In genomic region chr16:5306588-5307248, GRCm38 (mm10) we compare ENCODE assay signal across 9 mouse cellular contexts. TPM values are rescaled to one million over a fixed set of nuclear protein-coding genes. Genes with fewer than 3 reads are reported as not detected.
DNase-seq lines count a peak whose midpoint lies in the region; ATAC-seq lines count a peak whose summit lies in the region.
"Had no signal": no experiment of that assay in that cellular context is flagged by ENCODE, and none has a peak within 500 bp of the region (broad histone marks: within the 10 kb centered on the region; RNA-seq: fewer than 3 reads in every experiment).

No protein-coding gene starts in this region.

- no peak overlapping the region for H3K27ac ChIP-seq in forebrain, embryonic 11.5 days (ENCODE audit: low read depth, low read length)
- H3K27ac ChIP-seq in heart, embryonic 16.5 days (ENCODE audit: low read length), result no peak overlapping the region
- H3K27ac ChIP-seq in liver, embryonic 13.5 days, result no peak overlapping the region
- no peak overlapping the region for H3K27ac ChIP-seq in stomach, embryonic 15.5 days

- peak overlapping the region; percentile 94 for H3K4me2 ChIP-seq in forebrain, embryonic 11.5 days (ENCODE audit: low read depth, low read length, severe bottlenecking)
- peak overlapping the region; percentile 70 for H3K4me2 ChIP-seq in heart, embryonic 16.5 days (ENCODE audit: low read depth, low read length)
- peak overlapping the region; percentile 55 for H3K4me2 ChIP-seq in liver, embryonic 13.5 days
- peak overlapping the region; percentile 94 for H3K4me2 ChIP-seq in stomach, embryonic 15.5 days

- no peaks in the 10 kb centered on the region for H3K9me3 ChIP-seq in forebrain, embryonic 11.5 days (ENCODE audit: control insufficient read depth, low read length)
- no peaks in the 10 kb centered on the region for H3K9me3 ChIP-seq in heart, embryonic 16.5 days (replicated peaks; ENCODE audit: control insufficient read depth, low read length)
- no peaks in the 10 kb centered on the region for H3K9me3 ChIP-seq in liver, embryonic 13.5 days (replicated peaks)
- no peaks in the 10 kb centered on the region for H3K9me3 ChIP-seq in stomach, embryonic 15.5 days

- peak; percentile 64 for DNase-seq in c-Kit-positive CD71-negative TER-119-negative erythroid progenitor cells, embryonic 14.5 days (ENCODE audit: low read depth)
- DNase-seq in forebrain, embryonic 11.5 days (ENCODE audit: low spot score), result peak; percentile 98
- peak; percentile 82 to 91 for DNase-seq in kidney, postnatal 25 days
- DNase-seq in liver, embryonic 13.5 days, result peak; percentile 61
- peak; percentile 99 for DNase-seq in neural tube, embryonic 10.5 days (ENCODE audit: extremely low spot score, low spot score)

- H3K27me3 ChIP-seq in forebrain, embryonic 11.5 days (ENCODE audit: control insufficient read depth, insufficient read depth, low read length), result peaks cover 9% of the 10 kb centered on the region
- H3K27me3 ChIP-seq in heart, embryonic 16.5 days (ENCODE audit: control insufficient read depth, insufficient read depth, low read length), result peaks cover 16% of the 10 kb centered on the region
- peaks cover 18% of the 10 kb centered on the region for H3K27me3 ChIP-seq in liver, embryonic 13.5 days
- H3K27me3 ChIP-seq in stomach, embryonic 15.5 days (replicated peaks), result peaks cover 7% of the 10 kb centered on the region; the same call in 1 of the 2 replicates

- H3K4me3 ChIP-seq in forebrain, embryonic 11.5 days (ENCODE audit: low read depth, low read length), result peak overlapping the region; percentile 39
- peak overlapping the region; percentile 50 for H3K4me3 ChIP-seq in heart, embryonic 16.5 days (ENCODE audit: low read length)
- H3K4me3 ChIP-seq in liver, embryonic 13.5 days (replicated peaks), result peak overlapping the region; percentile 23; the same call in 1 of the 2 replicates
- H3K4me3 ChIP-seq in stomach, embryonic 15.5 days (replicated peaks), result peak overlapping the region; percentile 38
- H3K4me3 ChIP-seq: erythroblast, embryonic 14.5 days had no signal

- H3K4me1 ChIP-seq in forebrain, embryonic 11.5 days (replicated peaks; ENCODE audit: control insufficient read depth, insufficient read depth, low read length), result 0 out of 2 replicates have a peak, but pooled peaks cover 3% of the 10 kb centered on the region
- H3K4me1 ChIP-seq in heart, embryonic 16.5 days (ENCODE audit: control insufficient read depth, insufficient read depth, low read length), result no peaks in the 10 kb centered on the region; the same call in 1 of the 2 replicates
- no peaks in the 10 kb centered on the region for H3K4me1 ChIP-seq in liver, embryonic 13.5 days (replicated peaks)
- peaks cover 4% of the 10 kb centered on the region; the same call in 1 of the 2 replicates for H3K4me1 ChIP-seq in stomach, embryonic 15.5 days

- WGBS in forebrain, embryonic 11.5 days, result 1% methylated on average over 36 of the region's 36 CpGs
- 1% methylated on average over 36 of the region's 36 CpGs for whole genome bisulfite sequencing in heart, embryonic 16.5 days
- WGBS in liver, embryonic 13.5 days (ENCODE audit: insufficient replicate concordance), result 4% methylated on average over 36 of the region's 36 CpGs
- 1% methylated on average over 36 of the region's 36 CpGs for WGBS in stomach, embryonic 15.5 days

- peak overlapping the region; percentile 71 for H3K9ac ChIP-seq in forebrain, embryonic 11.5 days (ENCODE audit: low read length)
- H3K9ac ChIP-seq in heart, embryonic 16.5 days (ENCODE audit: low read length), result peak overlapping the region; percentile 46
- no peak overlapping the region for H3K9ac ChIP-seq in liver, embryonic 13.5 days
- H3K9ac ChIP-seq in stomach, embryonic 15.5 days, result 0 out of 2 replicates have a peak overlapping the region, but pooled peaks have one; percentile 48

- ATAC-seq in CD4-positive, CD25-positive, alpha-beta regulatory T cell, adult 4 months, result peak; percentile 86
- peak; percentile 91 for ATAC-seq in forebrain, embryonic 11.5 days (replicated peaks; ENCODE audit: low FRiP score)
- ATAC-seq in heart, embryonic 16.5 days (replicated peaks; ENCODE audit: extremely low read depth, insufficient read depth, low FRiP score), result peak; percentile 79
- ATAC-seq in liver, embryonic 13.5 days (ENCODE audit: low read depth), result peak; percentile 55; the same call in 1 of the 2 replicates
- ATAC-seq in stomach, embryonic 15.5 days (ENCODE audit: insufficient read depth, low FRiP score, low read depth), result peak; percentile 76

- H3K36me3 ChIP-seq in forebrain, embryonic 11.5 days (ENCODE audit: control insufficient read depth, insufficient read depth, low read length), result no peaks in the 10 kb centered on the region
- no peaks in the 10 kb centered on the region for H3K36me3 ChIP-seq in heart, embryonic 16.5 days (ENCODE audit: control insufficient read depth, insufficient read depth)
- H3K36me3 ChIP-seq in liver, embryonic 13.5 days, result no peaks in the 10 kb centered on the region
- no peaks in the 10 kb centered on the region for H3K36me3 ChIP-seq in stomach, embryonic 15.5 days

RNA-seq across cellular contexts. Expression of gene Eef2kmt, which starts 50.9 kb away (rescaled TPM):
- polyA plus RNA-seq in CD4-positive, CD25-positive, alpha-beta regulatory T cell, adult 4 months (2017; shearing (Covaris generic)), result 10 to 100 TPM; 49.3 to 58.5 TPM
- 15.9 and 16.1 TPM in 2 replicates for polyA plus RNA-seq in forebrain, embryonic 11.5 days (2014; fragmentation: Nextera tagmentation; extraction: Ambion mirVana)
- polyA plus RNA-seq in heart, embryonic 16.5 days (2015; fragmentation: Nextera tagmentation; extraction: Ambion mirVana), result 25.7 and 26.2 TPM in 2 replicates
- 12.3 and 15.0 TPM in 2 replicates for polyA plus RNA-seq in liver, embryonic 13.5 days (2015; fragmentation: Nextera tagmentation; extraction: Ambion mirVana)
- 31.5 and 33.7 TPM in 2 replicates for polyA plus RNA-seq in stomach, embryonic 15.5 days (2015; fragmentation: Nextera tagmentation; extraction: Ambion mirVana)
